Mouse (Mus musculus): Measurements from ENCODE around the gene Lsm6. TPM values are rescaled to one million over a fixed set of nuclear protein-coding genes. Genes with fewer than 3 reads are reported as not detected.
"Not testable (repeated sequence)": the region's sequence is repeated elsewhere in the genome, so short reads cannot be mapped to it uniquely, and the experiment has no call there.

The Lsm6 gene
- polyA plus RNA-seq, 1 experiment from 2014 or later, result 307 TPM

DNA sequence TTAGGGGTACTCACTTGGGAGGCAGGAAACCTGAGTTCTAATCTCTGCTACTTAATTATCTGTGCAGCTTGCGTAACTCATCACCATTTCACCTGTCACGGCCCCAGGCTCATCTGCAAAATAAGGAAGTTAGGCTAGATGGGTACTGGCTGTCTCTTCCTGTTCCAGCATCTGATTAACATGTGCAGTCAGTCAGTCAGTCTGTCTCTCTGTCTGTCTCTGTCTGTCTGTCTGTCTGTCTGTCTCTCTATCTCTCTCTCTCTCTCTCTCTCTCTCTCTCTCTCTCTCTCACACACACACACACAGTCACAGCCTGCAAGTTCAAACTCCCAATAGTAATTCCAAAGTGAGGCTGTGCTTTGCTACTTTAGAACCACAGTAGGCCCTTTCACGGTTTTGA, 967 bp downstream of the Lsm6 start:
- peak overlapping the region; percentile 98 for H3K27ac ChIP-seq
- not testable (repeated sequence) for H3K27me3 ChIP-seq (ENCODE audit: low read depth, poor library complexity, severe bottlenecking); DNase-seq (ENCODE audit: low spot score); H3K9me3 ChIP-seq (replicated peaks)
- H3K4me1 ChIP-seq, result peaks cover 29% of the 10 kb centered on the region
- peaks cover 40% of the 10 kb centered on the region for H3K36me3 ChIP-seq
- peak overlapping the region; percentile 77 for H3K4me3 ChIP-seq
- 47% methylated on average over 3 of the region's 3 CpGs for WGBS

DNA sequence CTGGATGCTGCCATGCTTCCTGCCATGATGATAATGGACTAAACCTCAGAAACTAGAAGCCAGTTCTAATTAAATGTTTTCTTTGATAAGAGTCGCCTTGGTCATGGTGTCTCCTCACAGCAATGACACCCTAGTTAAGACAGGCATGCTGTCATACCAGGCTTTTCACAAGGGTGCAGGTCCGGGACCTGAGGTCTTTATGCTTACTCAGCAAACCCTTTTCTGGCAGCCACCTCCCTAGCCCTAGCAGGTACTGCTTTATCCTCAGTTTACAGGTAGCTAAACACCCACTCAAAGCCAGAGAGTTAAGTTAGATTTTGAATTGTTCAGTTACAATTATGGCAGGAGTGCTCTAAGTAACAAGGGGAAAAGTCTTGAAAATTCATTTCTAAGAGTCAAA, 6.2 kb downstream of the Lsm6 start:
- no peak for DNase-seq (ENCODE audit: low spot score)
- Histone ChIP-seq H3K9me3 (replicated peaks) (no peaks in the 10 kb centered on the region), H3K36me3 (peaks cover 90% of the 10 kb centered on the region)

GRCm38 (mm10) chr8:78813021-78813420, 7.9 kb downstream of the Lsm6 start:
- peaks cover 10% of the 10 kb centered on the region for H3K4me1 ChIP-seq
- H3K27me3 ChIP-seq (ENCODE audit: low read depth, poor library complexity, severe bottlenecking), result no peaks in the 10 kb centered on the region
- peaks cover 94% of the 10 kb centered on the region for H3K36me3 ChIP-seq
- 87% methylated on average over 9 of the region's 9 CpGs for WGBS
- H3K4me3 ChIP-seq, result no peak overlapping the region
- DNase-seq (ENCODE audit: low spot score), result no peak
- no peaks in the 10 kb centered on the region for H3K9me3 ChIP-seq (replicated peaks)
- H3K27ac ChIP-seq, result no peak overlapping the region

More for the DNA sequence above, 6.2 kb downstream of the Lsm6 start:
- Histone ChIP-seq H3K27me3 (ENCODE audit: low read depth, poor library complexity, severe bottlenecking) (no peaks in the 10 kb centered on the region), H3K4me1 (peaks cover 23% of the 10 kb centered on the region), H3K27ac (no peak overlapping the region), H3K4me3 (no peak overlapping the region)
- 92% methylated on average over 2 of the region's 2 CpGs for WGBS

DNA sequence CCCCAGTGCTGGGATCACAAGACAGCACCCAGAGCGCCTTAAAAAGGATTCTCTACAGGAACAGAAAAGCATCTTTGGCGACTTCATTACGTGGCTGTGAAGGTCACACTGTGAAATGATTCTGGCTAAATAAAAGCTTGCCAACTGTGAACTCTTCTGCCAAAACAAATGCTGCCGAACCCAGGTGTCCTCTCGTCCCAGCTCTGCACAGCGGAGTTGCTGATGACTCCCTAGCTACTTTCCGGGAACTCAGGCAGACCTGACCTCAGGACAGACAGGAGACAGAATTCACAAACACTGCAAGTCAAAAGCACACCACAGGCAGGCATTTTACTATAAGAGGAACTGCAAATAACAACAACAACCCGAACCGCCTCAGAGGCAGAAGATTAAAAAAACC, 8.5 kb downstream of the Lsm6 start:
- DNase-seq (ENCODE audit: low spot score), result no peak
- H3K27ac ChIP-seq, result no peak overlapping the region
- H3K27me3 ChIP-seq (ENCODE audit: low read depth, poor library complexity, severe bottlenecking), result no peaks in the 10 kb centered on the region
- no peaks in the 10 kb centered on the region for H3K9me3 ChIP-seq (replicated peaks)
- peaks cover 6% of the 10 kb centered on the region; the same call in 1 of the 2 replicates for H3K4me1 ChIP-seq
- H3K36me3 ChIP-seq, result peaks cover 94% of the 10 kb centered on the region
- 93% methylated on average over 9 of the region's 9 CpGs for WGBS
- no peak overlapping the region for H3K4me3 ChIP-seq

GRCm38 (mm10) chr8:78811748-78812147, 9.2 kb downstream of the Lsm6 start:
- DNase-seq (ENCODE audit: low spot score), result no peak
- WGBS, result 93% methylated on average over 7 of the region's 7 CpGs
- Histone ChIP-seq H3K36me3 (peaks cover 94% of the 10 kb centered on the region), H3K27ac (no peak overlapping the region), H3K27me3 (ENCODE audit: low read depth, poor library complexity, severe bottlenecking) (no peaks in the 10 kb centered on the region), H3K4me1 (no peaks in the 10 kb centered on the region), H3K9me3 (replicated peaks) (no peaks in the 10 kb centered on the region), H3K4me3 (no peak overlapping the region)

- peaks cover 96% of the 10 kb centered on the region for H3K36me3 ChIP-seq
- DNase-seq (ENCODE audit: low spot score), result peak; percentile 7
- H3K4me3 ChIP-seq, result no peak overlapping the region
- H3K4me1 ChIP-seq, result no peaks in the 10 kb centered on the region
- H3K27ac ChIP-seq, result no peak overlapping the region
- WGBS, result 91% methylated on average over 9 of the region's 9 CpGs
- H3K27me3 ChIP-seq (ENCODE audit: low read depth, poor library complexity, severe bottlenecking), result no peaks in the 10 kb centered on the region
- no peaks in the 10 kb centered on the region for H3K9me3 ChIP-seq (replicated peaks)
Measured at GRCm38 (mm10) chr8:78810207-78810675, 10.7 kb downstream of the Lsm6 start.

DNA sequence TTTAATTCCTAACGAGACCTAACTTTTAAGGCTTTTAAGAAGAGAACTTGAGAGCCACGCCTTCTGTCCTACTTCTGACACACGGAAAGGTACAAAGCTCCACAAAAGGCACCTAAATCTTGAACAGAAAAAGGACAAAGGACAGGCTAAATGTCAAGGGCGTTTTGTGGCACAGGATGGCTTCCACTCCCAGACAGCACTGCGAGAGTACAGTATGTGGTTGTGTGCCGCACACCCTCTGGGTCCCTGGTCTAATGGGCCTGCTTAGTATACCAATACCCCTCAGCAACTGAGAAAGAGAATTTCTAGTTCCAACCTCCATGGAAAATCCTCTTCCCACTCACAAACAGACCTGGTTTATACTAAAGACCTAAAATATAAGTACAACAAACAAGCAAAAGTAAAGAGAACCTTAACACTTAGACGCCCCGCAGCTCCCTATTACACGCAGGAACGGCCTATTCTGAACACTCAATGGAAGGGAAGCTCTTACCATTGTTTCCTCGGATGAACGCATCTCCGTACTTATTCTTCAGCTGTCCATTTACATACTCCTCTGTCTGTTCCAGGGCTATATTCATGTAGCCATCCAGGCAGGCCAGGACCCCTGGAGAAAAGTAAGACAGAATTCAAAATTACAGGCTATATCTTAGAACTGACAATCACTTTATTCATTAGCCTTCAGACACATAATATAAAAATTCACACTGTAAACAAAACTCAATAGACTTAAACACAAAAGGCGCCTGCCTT, 11.3 kb downstream of the Lsm6 start:
- H3K4me3 ChIP-seq, result no peak overlapping the region
- DNase-seq (ENCODE audit: low spot score), result no peak
- H3K27ac ChIP-seq, result no peak overlapping the region
- no peaks in the 10 kb centered on the region for H3K9me3 ChIP-seq (replicated peaks)
- no peaks in the 10 kb centered on the region for H3K4me1 ChIP-seq
- no peaks in the 10 kb centered on the region for H3K27me3 ChIP-seq (ENCODE audit: low read depth, poor library complexity, severe bottlenecking)
- 96% methylated on average over 14 of the region's 14 CpGs for WGBS
- H3K36me3 ChIP-seq, result peaks cover 99% of the 10 kb centered on the region

DNA sequence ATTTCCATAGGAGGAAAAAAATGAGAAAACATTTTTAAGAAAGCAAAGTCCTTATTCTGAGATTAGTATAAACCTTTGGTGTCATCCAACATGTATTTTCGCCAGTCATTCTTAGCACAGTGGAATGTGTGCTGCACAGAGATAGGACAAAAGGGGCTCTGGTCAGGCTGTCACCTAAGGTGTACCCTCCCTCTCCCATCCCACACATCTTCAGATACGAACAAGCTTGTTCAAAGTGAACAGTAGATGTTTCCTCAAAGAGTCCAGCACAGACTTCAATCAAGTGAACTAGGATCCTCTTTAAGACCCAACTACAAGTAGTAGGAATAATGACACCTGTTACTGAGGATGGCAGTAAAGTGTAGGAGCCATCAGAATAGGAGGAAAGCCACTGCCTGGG, 12.1 kb downstream of the Lsm6 start:
- Histone ChIP-seq H3K27me3 (ENCODE audit: low read depth, poor library complexity, severe bottlenecking) (no peaks in the 10 kb centered on the region), H3K4me1 (no peaks in the 10 kb centered on the region), H3K36me3 (peaks cover 99% of the 10 kb centered on the region), H3K27ac (no peak overlapping the region), H3K9me3 (replicated peaks) (no peaks in the 10 kb centered on the region), H3K4me3 (no peak overlapping the region)
- 96% methylated on average over 2 of the region's 2 CpGs for WGBS
- DNase-seq (ENCODE audit: low spot score), result no peak

DNA sequence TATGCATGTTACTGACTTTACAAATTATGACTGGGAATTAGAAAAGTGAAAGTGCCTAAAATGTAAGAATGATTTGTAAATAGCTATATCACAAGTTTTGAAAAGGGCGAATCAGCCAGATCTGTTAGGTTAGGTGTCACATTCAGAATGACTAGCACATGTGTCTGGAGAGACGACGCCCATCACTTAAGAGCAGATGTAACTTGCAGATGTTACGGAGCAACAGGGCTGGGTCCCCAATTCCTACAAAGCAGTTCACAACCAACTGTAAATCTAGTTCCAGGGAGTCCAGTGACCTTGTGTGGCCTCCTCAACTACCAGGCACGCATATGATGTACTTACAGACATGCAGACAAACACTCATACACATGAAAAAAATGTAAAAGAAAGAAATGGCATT, 12.5 kb downstream of the Lsm6 start:
- Histone ChIP-seq H3K36me3 (peaks cover 100% of the 10 kb centered on the region), H3K27ac (no peak overlapping the region), H3K4me3 (no peak overlapping the region), H3K9me3 (replicated peaks) (no peaks in the 10 kb centered on the region), H3K4me1 (no peaks in the 10 kb centered on the region), H3K27me3 (ENCODE audit: low read depth, poor library complexity, severe bottlenecking) (no peaks in the 10 kb centered on the region)
- 94% methylated on average over 5 of the region's 5 CpGs for WGBS
- peak; percentile 18 for DNase-seq (ENCODE audit: low spot score)

- Histone ChIP-seq H3K36me3 (peaks cover 97% of the 10 kb centered on the region), H3K4me1 (no peaks in the 10 kb centered on the region), H3K27me3 (ENCODE audit: low read depth, poor library complexity, severe bottlenecking) (no peaks in the 10 kb centered on the region), H3K9me3 (replicated peaks) (no peaks in the 10 kb centered on the region), H3K27ac (no peak overlapping the region), H3K4me3 (no peak overlapping the region)
- peak; percentile 24 for DNase-seq (ENCODE audit: low spot score)
- 91% methylated on average over 9 of the region's 9 CpGs for WGBS
Measured at GRCm38 (mm10) chr8:78807283-78807682, 13.7 kb downstream of the Lsm6 start.

- no peaks in the 10 kb centered on the region for H3K27me3 ChIP-seq (ENCODE audit: low read depth, poor library complexity, severe bottlenecking)
- H3K9me3 ChIP-seq (replicated peaks), result no peaks in the 10 kb centered on the region
- WGBS, result 94% methylated on average over 5 of the region's 5 CpGs
- H3K36me3 ChIP-seq, result peaks cover 96% of the 10 kb centered on the region
- DNase-seq (ENCODE audit: low spot score), result peak; percentile 17
- H3K27ac ChIP-seq, result no peak overlapping the region
- H3K4me3 ChIP-seq, result no peak overlapping the region
- H3K4me1 ChIP-seq, result no peaks in the 10 kb centered on the region
Measured at GRCm38 (mm10) chr8:78806006-78806405, 14.9 kb downstream of the Lsm6 start.

DNA sequence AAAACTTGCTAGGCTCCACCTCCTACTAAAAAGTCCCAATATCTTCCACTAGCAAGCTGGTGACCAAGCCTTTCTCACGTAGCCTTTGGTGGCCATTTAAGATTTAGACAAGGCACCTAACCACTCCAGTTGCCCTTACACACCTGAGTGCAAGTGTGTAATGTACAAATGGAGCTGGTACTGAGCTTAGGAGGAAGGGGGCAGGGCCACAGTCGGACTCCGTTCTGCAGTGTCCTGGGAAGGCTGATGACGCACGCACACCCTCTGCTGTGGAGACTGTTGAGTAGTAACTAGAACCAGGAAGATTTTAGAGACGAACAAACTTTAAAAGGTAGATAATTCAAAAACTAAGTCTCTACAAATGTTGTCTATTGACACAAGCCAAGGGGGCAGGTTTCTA, 19.7 kb downstream of the Lsm6 start:
- no peaks in the 10 kb centered on the region for H3K9me3 ChIP-seq (replicated peaks)
- H3K27ac ChIP-seq, result no peak overlapping the region
- H3K4me3 ChIP-seq, result no peak overlapping the region
- H3K27me3 ChIP-seq (ENCODE audit: low read depth, poor library complexity, severe bottlenecking), result no peaks in the 10 kb centered on the region
- H3K4me1 ChIP-seq, result no peaks in the 10 kb centered on the region
- H3K36me3 ChIP-seq, result peaks cover 48% of the 10 kb centered on the region
- WGBS, result 96% methylated on average over 6 of the region's 6 CpGs
- DNase-seq (ENCODE audit: low spot score), result no peak

DNA sequence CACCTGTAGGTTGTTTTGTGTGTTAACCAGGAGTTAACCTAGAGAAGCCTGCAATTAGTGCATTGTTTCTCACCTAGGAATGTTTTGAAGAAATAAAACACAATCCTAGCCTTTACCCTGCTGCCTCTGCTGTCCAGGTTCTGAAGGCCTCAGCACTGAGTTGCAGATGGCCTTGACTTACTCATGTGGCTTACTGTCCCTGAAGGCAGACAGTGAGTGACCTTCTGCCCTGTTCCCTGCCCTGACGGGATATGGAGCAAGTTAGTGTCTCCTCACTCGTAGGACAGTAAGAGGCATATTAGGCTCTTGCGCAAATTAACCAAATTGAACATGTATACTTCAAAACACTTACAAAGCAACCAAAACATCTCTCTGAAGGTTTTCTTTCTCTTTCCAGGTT, 22.3 kb downstream of the Lsm6 start:
- WGBS, result 87% methylated on average over 3 of the region's 3 CpGs
- no peak overlapping the region for H3K4me3 ChIP-seq
- no peaks in the 10 kb centered on the region for H3K9me3 ChIP-seq (replicated peaks)
- no peak for DNase-seq (ENCODE audit: low spot score)
- peaks cover 25% of the 10 kb centered on the region for H3K36me3 ChIP-seq
- no peaks in the 10 kb centered on the region for H3K4me1 ChIP-seq
- H3K27me3 ChIP-seq (ENCODE audit: low read depth, poor library complexity, severe bottlenecking), result no peaks in the 10 kb centered on the region
- H3K27ac ChIP-seq, result no peak overlapping the region

GRCm38 (mm10) chr8:78797985-78798384, 23.0 kb downstream of the Lsm6 start:
- no peaks in the 10 kb centered on the region for H3K9me3 ChIP-seq (replicated peaks)
- no peak for DNase-seq (ENCODE audit: low spot score)
- H3K36me3 ChIP-seq, result peaks cover 19% of the 10 kb centered on the region
- H3K27me3 ChIP-seq (ENCODE audit: low read depth, poor library complexity, severe bottlenecking), result no peaks in the 10 kb centered on the region
- no peaks in the 10 kb centered on the region for H3K4me1 ChIP-seq
- WGBS, result 94% methylated on average over 7 of the region's 7 CpGs
- no peak overlapping the region for H3K4me3 ChIP-seq
- H3K27ac ChIP-seq, result no peak overlapping the region
